Mouse (Mus musculus) kidney, postnatal 0 days (tissue): ENCODE results near the gene Mchr1. TPM values are rescaled to one million over a fixed set of nuclear protein-coding genes. Genes with fewer than 3 reads are reported as not detected.

ENCODE experiments used
- ATAC-seq: fragments of 200-750 bp; cut with Nextera tagmentation; replicated peaks from 2 replicates; pipeline ENCODE4 v1.8.0; 2017; ENCODE audit warnings: low read depth, moderate number of reproducible peaks, moderate TSS enrichment, moderate library complexity; ENCODE audit not compliant: low FRiP score
- DNase-seq: peaks from one replicate; pipeline ENCODE4 v3.0.0-alpha.2; 2016; ENCODE audit warnings: low spot score
- H3K27ac ChIP-seq: fragments of 300-500 bp; sonication (generic); 2 replicates; pipeline ENCODE4 v1.5.1; 2014; ENCODE audit warnings: mild to moderate bottlenecking
- H3K27me3 ChIP-seq: fragments of 300-500 bp; sonication (generic); 2 replicates; pipeline ENCODE4 v1.6.1; 2014; ENCODE audit warnings: low read length, mixed read lengths; ENCODE audit not compliant: insufficient read depth
- H3K36me3 ChIP-seq: fragments of 300-500 bp; sonication (generic); 2 replicates; pipeline ENCODE4 v1.6.1; 2014; ENCODE audit warnings: low read length, mixed read lengths; ENCODE audit not compliant: insufficient read depth
- H3K4me1 ChIP-seq: fragments of 300-500 bp; sonication (generic); replicated peaks from 2 replicates; pipeline ENCODE4 v1.6.1; 2014; ENCODE audit warnings: antibody characterized with exemption, low read length, mixed read lengths; ENCODE audit not compliant: insufficient read depth
- H3K4me2 ChIP-seq: fragments of 300-500 bp; sonication (generic); 2 replicates; pipeline ENCODE4 v1.6.1; 2014; ENCODE audit warnings: mild to moderate bottlenecking, low read length, moderate library complexity, mixed read lengths
- H3K4me3 ChIP-seq: fragments of 300-500 bp; sonication (generic); replicated peaks from 2 replicates; pipeline ENCODE4 v1.5.1; 2014; ENCODE audit warnings: low read depth, low read length
- H3K9ac ChIP-seq: fragments of 300-500 bp; sonication (generic); 2 replicates; pipeline ENCODE4 v1.6.1; 2014; ENCODE audit warnings: low read depth, low read length
- H3K9me3 ChIP-seq: fragments of 300-500 bp; sonication (generic); replicated peaks from 2 replicates; pipeline ENCODE4 v1.6.1; 2016; ENCODE audit warnings: low read length, inconsistent platforms, mixed read lengths
- CTCF ChIP-seq: IDR thresholded peaks from 2 replicates; pipeline ENCODE4 v1.5.1; 2016; ENCODE audit warnings: antibody characterized with exemption, low read depth, mild to moderate bottlenecking, moderate library complexity
- WGBS: fragments of 180-500 bp; shearing (Covaris S2); extraction: QIAGEN DNeasy Blood & Tissue Kit; methylation state at CpG from one replicate; pipeline ENCODE4 v1.1.7; 2014; 5-methylcytosine and 5-hydroxymethylcytosine counted together
- polyA plus RNA-seq: library from polyadenylated mRNA; unstranded; fragments of >200 nt; fragmentation: Nextera tagmentation; extraction: Ambion mirVana; gene quantifications from 2 replicates; pipeline ENCODE4 v1.2.1, GENCODE M21; 2015

Gene Mchr1
- 0.78 and 0.88 TPM in 2 replicates for polyA plus RNA-seq

DNA sequence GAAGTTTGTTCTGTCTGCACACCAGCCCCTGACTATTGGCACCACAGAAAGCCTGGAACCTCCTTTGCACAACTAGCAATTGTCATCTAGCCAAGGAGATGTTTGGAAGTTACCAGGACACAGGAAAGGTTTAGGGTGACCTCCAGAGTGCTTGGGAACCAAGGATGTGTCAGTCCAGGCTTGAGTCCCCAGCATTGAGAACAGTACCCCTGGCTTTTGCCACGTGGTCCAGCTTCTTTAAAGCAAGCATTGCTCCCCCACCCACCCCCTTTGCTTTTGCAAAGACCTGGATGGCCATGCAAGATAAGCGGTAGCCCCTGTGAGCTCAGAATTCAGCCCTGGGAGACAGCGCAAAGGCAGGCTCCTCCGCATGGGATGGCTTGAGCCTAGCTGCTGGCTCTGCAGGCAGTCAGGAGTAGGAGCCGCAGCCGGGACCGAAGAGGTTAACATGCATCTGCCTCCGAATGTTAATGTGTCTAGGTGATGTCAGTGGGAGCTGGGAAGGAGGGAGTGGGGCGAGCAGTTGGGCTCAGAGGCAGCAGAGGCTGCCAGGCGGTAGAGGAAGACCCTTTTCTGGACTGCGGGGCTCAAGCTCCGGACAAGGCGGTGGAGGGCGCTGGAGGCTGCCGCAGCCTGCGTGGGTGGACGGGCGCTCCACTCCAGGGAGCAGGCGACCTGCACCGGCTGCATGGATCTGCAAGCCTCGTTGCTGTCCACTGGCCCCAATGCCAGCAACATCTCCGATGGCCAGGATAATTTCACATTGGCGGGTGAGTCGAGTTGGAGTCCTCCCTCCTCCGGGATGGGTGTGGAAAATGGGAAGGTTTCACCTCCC lies at the start of gene Mchr1:
Gene Mchr1, plus strand, starts transcription at position 414 of the 835 bp plus-strand sequence.
- DNase-seq (peak; percentile 77), ATAC-seq (peak; percentile 73)
- peak within 1 kb of the TSS; percentile 57 for H3K4me2 ChIP-seq
- no peak within 1 kb of the TSS for H3K27ac ChIP-seq
- H3K27me3 ChIP-seq, result no peaks in the 10 kb centered on the region
- H3K9me3 ChIP-seq, result no peaks in the 10 kb centered on the region
- H3K4me1 ChIP-seq, result 0 out of 2 replicates have a peak, but pooled peaks cover 4% of the 10 kb centered on the region
- H3K36me3 ChIP-seq, result no peaks in the 10 kb centered on the region
- peak; percentile 53 for TF ChIP-seq CTCF
- 2% methylated on average over 25 of the region's 25 CpGs for WGBS
- peak within 1 kb of the TSS; percentile 20 for H3K4me3 ChIP-seq
- H3K9ac ChIP-seq, result peak within 1 kb of the TSS; percentile 14; the same call in 1 of the 2 replicates

DNA sequence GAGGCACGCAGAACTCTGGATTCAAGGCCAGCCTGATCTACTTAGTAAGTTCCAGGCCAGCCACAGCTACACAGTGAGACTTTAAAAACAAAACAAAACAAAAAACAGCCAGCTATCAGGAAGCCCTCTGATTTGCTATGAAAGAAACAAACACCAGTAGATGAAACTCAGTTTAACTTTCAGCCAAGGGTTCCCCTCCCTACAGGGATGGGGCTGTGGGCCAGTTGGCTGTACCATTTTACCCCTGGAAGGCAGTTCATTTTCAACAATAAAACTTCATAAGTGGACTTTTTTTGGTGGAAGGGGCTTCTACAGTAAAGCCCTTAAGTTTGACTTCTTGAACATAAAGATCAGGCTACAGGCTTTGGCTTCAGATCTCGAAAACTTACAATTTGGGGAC lies 46.2 kb upstream of the Mchr1 start:
- H3K4me2 ChIP-seq, result peak overlapping the region; percentile 91; the same call in 1 of the 2 replicates

DNA sequence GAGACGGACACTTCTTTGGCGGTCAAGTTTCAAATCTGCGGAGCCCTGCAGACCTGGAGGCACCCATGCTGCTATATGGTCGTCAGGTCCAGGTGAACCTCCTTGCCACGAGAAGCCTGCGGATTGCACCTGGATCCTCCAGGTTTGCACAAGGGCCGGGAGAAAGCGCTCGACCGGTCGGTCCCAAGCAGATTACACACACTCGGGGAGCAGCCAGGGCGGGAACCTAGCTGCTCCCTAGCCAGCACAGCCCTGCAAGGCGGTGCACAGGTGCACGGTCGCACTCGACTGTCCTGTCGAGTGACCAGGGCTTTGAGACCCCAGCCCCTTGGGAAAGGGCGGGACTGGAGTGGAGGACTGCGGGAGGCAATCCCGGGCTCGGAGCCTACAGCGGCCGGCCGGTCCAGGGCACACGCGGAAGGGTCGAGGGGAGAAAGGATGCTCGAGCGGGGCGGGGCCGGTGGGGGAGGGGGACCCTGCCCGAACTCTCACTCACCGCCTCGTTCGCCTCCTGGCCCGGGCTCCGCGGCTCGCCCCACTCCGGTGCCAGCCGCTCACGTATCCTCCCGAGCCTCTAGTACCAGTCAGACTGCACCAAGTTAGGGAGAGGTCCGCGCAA lies 45.2 kb upstream of the Mchr1 start:
- H3K27me3 ChIP-seq, result no peaks in the 10 kb centered on the region
- peak overlapping the region; percentile 77 for H3K9ac ChIP-seq
- ATAC-seq, result no peak; the same call in 1 of the 2 replicates
- peak overlapping the region; percentile 85 for H3K4me3 ChIP-seq
- H3K4me1 ChIP-seq, result 0 out of 2 replicates have a peak, but pooled peaks cover 4% of the 10 kb centered on the region
- peak overlapping the region; percentile 70 for H3K27ac ChIP-seq
- no peaks in the 10 kb centered on the region for H3K9me3 ChIP-seq
- TF ChIP-seq CTCF, result no peak
- DNase-seq, result peak; percentile 35
- no peaks in the 10 kb centered on the region for H3K36me3 ChIP-seq
- under 1% methylated on average over 42 of the region's 46 CpGs for WGBS
- peak overlapping the region; percentile 91 for H3K4me2 ChIP-seq

More for the DNA sequence above, 46.2 kb upstream of the Mchr1 start:
- H3K4me3 ChIP-seq, result no peak overlapping the region
- no peaks in the 10 kb centered on the region for H3K36me3 ChIP-seq
- WGBS, result 87% methylated on average over 2 of the region's 2 CpGs
- no peak for TF ChIP-seq CTCF
- H3K27me3 ChIP-seq, result no peaks in the 10 kb centered on the region
- no peak for ATAC-seq
- H3K9me3 ChIP-seq, result no peaks in the 10 kb centered on the region
- H3K9ac ChIP-seq, result no peak overlapping the region
- no peak overlapping the region for H3K27ac ChIP-seq
- no peak for DNase-seq
- H3K4me1 ChIP-seq, result 0 out of 2 replicates have a peak, but pooled peaks cover 4% of the 10 kb centered on the region

DNA sequence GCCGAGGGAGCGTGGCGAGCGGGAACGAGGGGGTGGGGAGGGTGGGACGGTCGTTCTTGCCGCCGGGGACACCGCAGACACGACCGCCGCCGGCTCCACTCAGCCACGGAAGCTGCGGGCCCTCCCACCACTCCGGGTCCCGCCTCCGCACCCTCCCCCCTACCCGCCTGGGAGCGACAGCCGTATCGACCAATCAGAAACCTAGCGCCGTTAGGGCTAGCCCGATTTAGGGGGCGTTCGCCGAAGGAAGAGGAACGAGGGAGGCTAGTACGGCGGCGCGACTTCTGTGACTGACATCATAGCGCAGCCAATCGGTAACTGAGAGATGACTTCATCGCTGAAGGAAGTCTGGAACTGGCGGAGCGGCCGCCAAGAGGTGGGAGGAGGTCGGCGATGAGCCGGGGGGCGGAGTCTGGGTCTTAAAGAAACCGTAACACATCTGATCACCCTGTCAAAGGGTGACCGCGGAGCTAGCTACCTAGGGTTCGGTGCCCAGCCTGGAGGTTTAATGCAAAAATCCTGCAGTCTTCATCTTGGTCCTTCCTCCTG lies 44.6 kb upstream of the Mchr1 start, which contains the start of gene Mrtfa:
Gene Mrtfa, minus strand, starts transcription at position 128 of the 549 bp plus-strand sequence.
- WGBS, result under 1% methylated on average over 48 of the region's 48 CpGs
- Histone ChIP-seq H3K27me3 (no peaks in the 10 kb centered on the region), H3K4me1 (0 out of 2 replicates have a peak, but pooled peaks cover 4% of the 10 kb centered on the region), H3K4me3 (peak within 1 kb of the TSS; percentile 85), H3K9me3 (no peaks in the 10 kb centered on the region), H3K4me2 (peak within 1 kb of the TSS; percentile 91), H3K27ac (peak within 1 kb of the TSS; percentile 70), H3K9ac (peak within 1 kb of the TSS; percentile 77), H3K36me3 (no peaks in the 10 kb centered on the region)
- TF ChIP-seq CTCF, result peak; percentile 5; the same call in 1 of the 2 replicates
- peak; percentile 100 for DNase-seq
- ATAC-seq, result peak; percentile 98

DNA sequence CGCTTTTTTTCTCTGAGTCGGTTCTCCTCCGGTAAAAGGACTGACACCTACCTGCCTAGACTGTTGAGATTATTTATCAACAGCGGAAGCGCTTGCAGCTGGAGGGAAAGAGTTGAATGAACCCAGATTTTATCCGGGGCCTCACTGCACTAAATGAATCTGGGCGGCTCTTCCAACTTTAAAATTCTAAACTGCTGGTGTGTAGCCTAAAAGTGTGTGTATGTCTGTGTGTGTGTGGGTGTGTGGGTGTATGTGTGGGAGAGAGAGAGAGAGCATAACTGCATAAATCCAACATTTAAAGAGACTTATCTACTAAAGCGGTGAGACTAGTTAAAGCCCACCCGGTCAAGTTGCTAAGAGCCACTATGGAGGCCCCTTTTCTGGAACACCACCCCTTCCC lies 44.0 kb upstream of the Mchr1 start:
- peak overlapping the region; percentile 63 for H3K9ac ChIP-seq
- ATAC-seq, result no peak
- H3K4me2 ChIP-seq, result peak overlapping the region; percentile 68
- 0 out of 2 replicates have a peak, but pooled peaks cover 4% of the 10 kb centered on the region for H3K4me1 ChIP-seq
- H3K36me3 ChIP-seq, result no peaks in the 10 kb centered on the region
- H3K4me3 ChIP-seq, result peak overlapping the region; percentile 85
- H3K9me3 ChIP-seq, result no peaks in the 10 kb centered on the region
- peak overlapping the region; percentile 63; the same call in 1 of the 2 replicates for H3K27ac ChIP-seq
- no peak for DNase-seq
- 20% methylated on average over 9 of the region's 9 CpGs for WGBS
- no peak for TF ChIP-seq CTCF
- no peaks in the 10 kb centered on the region for H3K27me3 ChIP-seq

DNA sequence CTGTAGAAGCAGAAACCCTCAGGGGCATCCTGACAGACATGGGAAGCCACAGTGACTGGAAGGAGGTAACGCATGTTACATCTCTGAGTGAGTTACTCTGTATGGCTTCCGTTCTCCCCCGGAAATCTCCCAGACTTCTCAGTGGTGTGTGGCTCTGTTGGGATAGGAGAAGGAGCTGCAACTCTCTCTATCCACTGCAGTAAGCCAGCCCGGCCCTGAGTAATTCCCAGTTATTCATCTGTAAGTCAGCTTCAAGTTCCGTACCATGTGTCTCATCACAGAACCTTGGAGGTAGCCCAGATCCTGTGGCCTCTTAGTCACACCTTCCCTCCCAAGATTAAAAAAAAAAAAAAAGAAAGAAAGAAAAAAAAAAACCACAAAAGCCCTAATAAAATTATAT lies 43.0 kb upstream of the Mchr1 start:
- 82% methylated on average over 5 of the region's 5 CpGs for WGBS
- ATAC-seq, result no peak
- H3K27ac ChIP-seq, result no peak overlapping the region

More for the DNA sequence above, 43.0 kb upstream of the Mchr1 start:
- Histone ChIP-seq H3K4me1 (0 out of 2 replicates have a peak, but pooled peaks cover 4% of the 10 kb centered on the region), H3K9me3 (no peaks in the 10 kb centered on the region), H3K4me3 (no peak overlapping the region), H3K9ac (no peak overlapping the region), H3K4me2 (no peak overlapping the region), H3K36me3 (no peaks in the 10 kb centered on the region), H3K27me3 (no peaks in the 10 kb centered on the region)
- TF ChIP-seq CTCF, result no peak
- DNase-seq, result no peak
